In the genomic region with DNA sequence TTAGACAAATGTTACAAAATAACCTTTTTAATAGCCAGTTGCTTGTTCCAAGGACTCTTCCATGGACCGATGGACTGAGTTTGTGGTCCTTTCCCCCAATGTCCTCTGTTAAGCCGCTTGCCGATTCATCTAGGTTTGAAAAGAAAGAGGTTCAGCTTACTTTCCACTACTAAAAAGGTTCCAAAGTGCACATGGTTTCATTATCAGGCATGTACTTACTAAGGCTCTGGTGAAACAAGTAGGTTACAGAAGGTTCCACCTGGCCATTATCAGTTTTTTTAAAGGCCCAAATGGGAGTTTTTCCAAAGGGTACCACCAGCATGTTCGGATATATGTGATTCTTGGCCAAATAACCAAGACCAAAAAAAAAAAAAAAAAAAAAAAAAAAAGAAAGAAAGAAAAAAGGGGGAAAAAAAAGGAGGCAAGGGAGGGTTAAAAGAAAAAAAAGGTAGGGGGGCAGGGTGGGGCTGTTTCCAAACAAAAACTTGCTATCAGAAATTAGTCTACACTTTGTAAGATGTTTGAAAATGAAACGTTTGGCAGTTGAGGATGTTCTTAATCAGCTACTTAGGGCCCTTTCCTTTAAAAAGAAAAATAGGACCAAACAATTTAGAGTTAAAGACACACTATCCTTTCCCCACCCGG, we compare ENCODE assay signal across 7 mouse cellular contexts. TPM values are rescaled to one million over a fixed set of nuclear protein-coding genes. Genes with fewer than 3 reads are reported as not detected.
DNase-seq lines count a peak whose midpoint lies in the region; ATAC-seq and TF ChIP-seq lines count a peak whose summit lies in the region.

No protein-coding gene starts in this region.

- H3K9me3 ChIP-seq in embryonic facial prominence, embryonic 15.5 days (replicated peaks) = no peaks in the 10 kb centered on the region
- H3K9me3 ChIP-seq in limb, embryonic 11.5 days (ENCODE audit: control insufficient read depth, low read length) = no peaks in the 10 kb centered on the region

- peak overlapping the region; percentile 90 for H3K9ac ChIP-seq in embryonic facial prominence, embryonic 15.5 days
- peak overlapping the region; percentile 98 for H3K9ac ChIP-seq in limb, embryonic 11.5 days (ENCODE audit: low read length)

- H3K4me3 ChIP-seq in lung, adult 2 months (replicated peaks; ENCODE audit: extremely low read depth, low read depth, low read length) = peak overlapping the region; percentile 82
- H3K4me3 ChIP-seq in embryonic facial prominence, embryonic 15.5 days (replicated peaks) = peak overlapping the region; percentile 98
- H3K4me3 ChIP-seq in limb, embryonic 11.5 days (ENCODE audit: low read depth, low read length) = peak overlapping the region; percentile 99
- no peak overlapping the region for H3K4me3 ChIP-seq in olfactory bulb, adult 2 months (ENCODE audit: insufficient read depth, low read depth, low read length)

- ATAC-seq in embryonic facial prominence, embryonic 15.5 days (ENCODE audit: insufficient number of reproducible peaks, low FRiP score, low TSS enrichment, low read depth) = no peak
- ATAC-seq in limb, embryonic 11.5 days (ENCODE audit: insufficient number of reproducible peaks, low FRiP score, low TSS enrichment, low read depth) = no peak

- H3K27me3 ChIP-seq in embryonic facial prominence, embryonic 15.5 days = no peaks in the 10 kb centered on the region
- H3K27me3 ChIP-seq in limb, embryonic 11.5 days (ENCODE audit: control insufficient read depth, insufficient read depth, low read length) = no peaks in the 10 kb centered on the region

- DNase-seq in lung, adult 2 months = no peak
- no peak for DNase-seq in lung, postnatal 14 days
- no peak for DNase-seq in limb, embryonic 11.5 days (ENCODE audit: low spot score)
- DNase-seq in cerebellum, postnatal 36 days = no peak
- no peak for DNase-seq in spleen, postnatal 14 days (ENCODE audit: low spot score in 2 of 2)

- 18% methylated on average over 6 of the region's 6 CpGs for WGBS in lung, adult 2 months
- WGBS in embryonic facial prominence, embryonic 15.5 days = 24% methylated on average over 6 of the region's 6 CpGs
- WGBS in limb, embryonic 11.5 days = 45% methylated on average over 6 of the region's 6 CpGs
- 5% methylated on average over 6 of the region's 6 CpGs for WGBS in olfactory bulb, adult 2 months

- TF ChIP-seq POLR2A in lung, adult 2 months (IDR thresholded peaks at IDR 0.05; ENCODE audit: borderline replicate concordance, extremely low read depth, low read depth, low read length) = no peak
- no peak for TF ChIP-seq POLR2A in olfactory bulb, adult 2 months (IDR thresholded peaks at IDR 0.05; ENCODE audit: insufficient read depth, low read depth, low read length)

- peak overlapping the region; percentile 100; the same call in 1 of the 2 replicates for H3K27ac ChIP-seq in embryonic facial prominence, embryonic 15.5 days (replicated peaks)
- H3K27ac ChIP-seq in limb, embryonic 11.5 days (replicated peaks; ENCODE audit: low read depth, low read length) = no peak overlapping the region; the same call in 1 of the 2 replicates
- peak overlapping the region; percentile 87; the same call in 1 of the 2 replicates for H3K27ac ChIP-seq in olfactory bulb, adult 2 months (ENCODE audit: insufficient read depth, low read depth, low read length)

- H3K4me2 ChIP-seq in embryonic facial prominence, embryonic 15.5 days (replicated peaks) = peak overlapping the region; percentile 79
- peak overlapping the region; percentile 81 for H3K4me2 ChIP-seq in limb, embryonic 11.5 days (ENCODE audit: low read depth, severe bottlenecking)

- no peak for TF ChIP-seq CTCF in lung, adult 2 months (IDR thresholded peaks at IDR 0.05; ENCODE audit: insufficient read depth, low read length)
- TF ChIP-seq CTCF in olfactory bulb, adult 2 months (IDR thresholded peaks at IDR 0.05; ENCODE audit: insufficient read depth, low read depth, low read length) = no peak

- peaks cover 7% of the 10 kb centered on the region for H3K4me1 ChIP-seq in lung, adult 2 months (ENCODE audit: control insufficient read depth, insufficient read depth, low read length)
- H3K4me1 ChIP-seq in embryonic facial prominence, embryonic 15.5 days = peaks cover 27% of the 10 kb centered on the region
- H3K4me1 ChIP-seq in limb, embryonic 11.5 days (ENCODE audit: control insufficient read depth, insufficient read depth, low read length) = peaks cover 10% of the 10 kb centered on the region; the same call in 1 of the 2 replicates
- H3K4me1 ChIP-seq in olfactory bulb, adult 2 months (ENCODE audit: control insufficient read depth, insufficient read depth, low read length) = no peaks in the 10 kb centered on the region

- peaks cover 27% of the 10 kb centered on the region for H3K36me3 ChIP-seq in embryonic facial prominence, embryonic 15.5 days
- peaks cover 9% of the 10 kb centered on the region for H3K36me3 ChIP-seq in limb, embryonic 11.5 days (ENCODE audit: control insufficient read depth, insufficient read depth, low read length)

RNA-seq across cellular contexts. Expression of gene Mfsd11, which starts 1.3 kb away (rescaled TPM):
- 22.3 and 22.5 TPM in 2 replicates for polyA plus RNA-seq in lung, adult 2 months (2012; rRNA removed)
- polyA plus RNA-seq in embryonic facial prominence, embryonic 15.5 days (2015; fragmentation: Nextera tagmentation; extraction: Ambion mirVana) = 44.8 and 51.2 TPM in 2 replicates
- polyA plus RNA-seq in limb, embryonic 11.5 days (2014; fragmentation: Nextera tagmentation; extraction: Ambion mirVana) = 28.0 and 31.5 TPM in 2 replicates
- not detected in 2 replicates for polyA plus RNA-seq in olfactory bulb, adult 2 months (2012; ENCODE audit: insufficient read depth, insufficient read length, low replicate concordance, missing spikeins)

RNA-seq across cellular contexts. Expression of gene Srsf2, which starts 1.9 kb away (rescaled TPM):
- 448 and 676 TPM in 2 replicates for polyA plus RNA-seq in lung, adult 2 months (2012; rRNA removed)
- 694 and 715 TPM in 2 replicates for polyA plus RNA-seq in embryonic facial prominence, embryonic 15.5 days (2015; fragmentation: Nextera tagmentation; extraction: Ambion mirVana)
- polyA plus RNA-seq in limb, embryonic 11.5 days (2014; fragmentation: Nextera tagmentation; extraction: Ambion mirVana) = 1,044 and 1,058 TPM in 2 replicates
- polyA plus RNA-seq in olfactory bulb, adult 2 months (2012; ENCODE audit: insufficient read depth, insufficient read length, low replicate concordance, missing spikeins) = not detected in 2 replicates

RNA-seq across cellular contexts. Expression of gene Jmjd6, which starts 7.7 kb away (rescaled TPM):
- polyA plus RNA-seq in lung, adult 2 months (2012; rRNA removed) = 23.8 and 26.8 TPM in 2 replicates
- 74.1 and 79.1 TPM in 2 replicates for polyA plus RNA-seq in embryonic facial prominence, embryonic 15.5 days (2015; fragmentation: Nextera tagmentation; extraction: Ambion mirVana)
- polyA plus RNA-seq in limb, embryonic 11.5 days (2014; fragmentation: Nextera tagmentation; extraction: Ambion mirVana) = 81.4 and 81.8 TPM in 2 replicates
- not detected in 2 replicates for polyA plus RNA-seq in olfactory bulb, adult 2 months (2012; ENCODE audit: insufficient read depth, insufficient read length, low replicate concordance, missing spikeins)

RNA-seq across cellular contexts. Expression of gene Mettl23, which starts 7.9 kb away (rescaled TPM):
- 26.2 and 26.4 TPM in 2 replicates for polyA plus RNA-seq in lung, adult 2 months (2012; rRNA removed)
- 75.9 and 79.9 TPM in 2 replicates for polyA plus RNA-seq in embryonic facial prominence, embryonic 15.5 days (2015; fragmentation: Nextera tagmentation; extraction: Ambion mirVana)
- 61.3 and 68.0 TPM in 2 replicates for polyA plus RNA-seq in limb, embryonic 11.5 days (2014; fragmentation: Nextera tagmentation; extraction: Ambion mirVana)
- not detected in 2 replicates for polyA plus RNA-seq in olfactory bulb, adult 2 months (2012; ENCODE audit: insufficient read depth, insufficient read length, low replicate concordance, missing spikeins)

RNA-seq across cellular contexts. Expression of gene Mxra7, which starts 23.1 kb away (rescaled TPM):
- 70.1 and 172 TPM in 2 replicates for polyA plus RNA-seq in lung, adult 2 months (2012; rRNA removed)
- polyA plus RNA-seq in embryonic facial prominence, embryonic 15.5 days (2015; fragmentation: Nextera tagmentation; extraction: Ambion mirVana) = 24.8 and 32.3 TPM in 2 replicates
- polyA plus RNA-seq in limb, embryonic 11.5 days (2014; fragmentation: Nextera tagmentation; extraction: Ambion mirVana) = 12.4 and 14.2 TPM in 2 replicates
- not detected in 2 replicates for polyA plus RNA-seq in olfactory bulb, adult 2 months (2012; ENCODE audit: insufficient read depth, insufficient read length, low replicate concordance, missing spikeins)
